Mouse (Mus musculus) lung, postnatal 0 days (tissue): ENCODE results near the gene Agmo. TPM values are rescaled to one million over a fixed set of nuclear protein-coding genes. Genes with fewer than 3 reads are reported as not detected.
A peak's percentile ranks its signal among the peaks of the same experiment; 100 is the strongest.

ENCODE experiments used
- ATAC-seq: fragments of 200-750 bp; cut with Nextera tagmentation; 2 replicates; pipeline ENCODE4 v1.8.0; 2017; ENCODE audit warnings: moderate library complexity
- DNase-seq: peaks from one replicate; pipeline ENCODE4 v3.0.0-alpha.2; 2016; ENCODE audit warnings: low spot score
- H3K27ac ChIP-seq: fragments of 300-500 bp; sonication (generic); 2 replicates; pipeline ENCODE4 v1.5.1; 2014; ENCODE audit warnings: antibody characterized with exemption, mild to moderate bottlenecking, low read length, mixed read lengths
- H3K27me3 ChIP-seq: fragments of 300-500 bp; sonication (generic); replicated peaks from 2 replicates; pipeline ENCODE4 v1.6.1; 2014; ENCODE audit warnings: low read length, mixed read lengths; ENCODE audit not compliant: insufficient read depth
- H3K36me3 ChIP-seq: fragments of 300-500 bp; sonication (generic); 2 replicates; pipeline ENCODE4 v1.6.1; 2014; ENCODE audit warnings: low read length, mixed read lengths; ENCODE audit not compliant: insufficient read depth
- H3K4me1 ChIP-seq: fragments of 300-500 bp; sonication (generic); 2 replicates; pipeline ENCODE4 v1.6.1; 2014; ENCODE audit warnings: antibody characterized with exemption, low read depth, low read length, mixed read lengths; ENCODE audit not compliant: insufficient read depth
- H3K4me2 ChIP-seq: fragments of 300-500 bp; sonication (generic); replicated peaks from 2 replicates; pipeline ENCODE4 v1.6.1; 2014; ENCODE audit warnings: low read depth, mild to moderate bottlenecking, low read length, moderate library complexity, mixed read lengths
- H3K4me3 ChIP-seq: fragments of 300-500 bp; sonication (generic); 2 replicates; pipeline ENCODE4 v1.5.1; 2014; ENCODE audit warnings: low read depth, low read length
- H3K9ac ChIP-seq: fragments of 300-500 bp; sonication (generic); replicated peaks from 2 replicates; pipeline ENCODE4 v1.6.1; 2014; ENCODE audit warnings: low read depth, mild to moderate bottlenecking
- H3K9me3 ChIP-seq: fragments of 300-500 bp; sonication (generic); 2 replicates; pipeline ENCODE4 v1.6.1; 2016; ENCODE audit warnings: low read length, mixed read lengths
- CTCF ChIP-seq: IDR thresholded peaks from 2 replicates; pipeline ENCODE4 v1.5.1; 2016; ENCODE audit warnings: antibody characterized with exemption, mild to moderate bottlenecking
- EP300 ChIP-seq: IDR thresholded peaks from 2 replicates; pipeline ENCODE4 v1.6.1; 2016; ENCODE audit warnings: antibody characterized with exemption, mild to moderate bottlenecking, control low read depth
- WGBS: fragments of 180-500 bp; shearing (Covaris S2); extraction: QIAGEN DNeasy Blood & Tissue Kit; methylation state at CpG from one replicate; pipeline ENCODE4 v1.1.7; 2014; 5-methylcytosine and 5-hydroxymethylcytosine counted together
- polyA plus RNA-seq: library from polyadenylated mRNA; unstranded; fragments of >200 nt; fragmentation: Nextera tagmentation; extraction: Ambion mirVana; gene quantifications from 2 replicates; pipeline ENCODE4 v1.2.1, GENCODE M21; 2015

The Agmo gene
- polyA plus RNA-seq, 1 experiment from 2014 or later, result 2.7 TPM

DNA sequence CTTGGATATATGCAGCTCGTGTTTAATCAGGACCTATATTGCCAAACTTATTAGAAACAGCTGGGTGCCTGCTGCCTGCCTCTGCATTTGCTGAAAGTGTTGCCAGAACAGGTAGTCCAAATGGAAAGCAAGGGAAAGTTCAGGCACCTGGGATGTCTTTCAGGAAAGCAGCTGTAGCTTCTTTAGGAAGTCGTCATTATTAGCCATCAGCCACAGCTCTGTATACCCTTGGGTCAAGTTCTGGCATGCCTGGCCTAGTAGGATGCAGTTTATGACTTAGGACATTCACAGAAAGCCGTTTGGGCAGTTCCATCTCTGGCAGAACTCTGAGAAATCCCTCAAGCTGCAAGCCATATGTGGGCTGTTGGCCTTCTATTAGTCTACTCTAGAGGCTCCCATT is 330.5 kb downstream of the Agmo start:
- Histone ChIP-seq H3K36me3 (no peaks in the 10 kb centered on the region), H3K9me3 (no peaks in the 10 kb centered on the region), H3K4me2 (no peak overlapping the region), H3K4me1 (no peaks in the 10 kb centered on the region), H3K27ac (no peak overlapping the region), H3K27me3 (no peaks in the 10 kb centered on the region), H3K9ac (no peak overlapping the region), H3K4me3 (no peak overlapping the region)
- WGBS, result 54% methylated on average over 3 of the region's 3 CpGs
- DNase-seq, result no peak
- ATAC-seq, result no peak
- TF ChIP-seq EP300 (no peak), CTCF (no peak)

GRCm38 (mm10) chr12:37582777-37583176 is 341.3 kb downstream of the Agmo start:
- Histone ChIP-seq H3K9me3 (no peaks in the 10 kb centered on the region), H3K4me3 (no peak overlapping the region), H3K27ac (no peak overlapping the region), H3K4me1 (no peaks in the 10 kb centered on the region), H3K4me2 (no peak overlapping the region), H3K9ac (no peak overlapping the region), H3K36me3 (no peaks in the 10 kb centered on the region), H3K27me3 (no peaks in the 10 kb centered on the region)
- DNase-seq (no peak), ATAC-seq (no peak)
- WGBS, result 71% methylated on average over 8 of the region's 8 CpGs
- no peak for TF ChIP-seq CTCF
- TF ChIP-seq EP300, result no peak

- ATAC-seq (no peak), DNase-seq (no peak)
- no peak overlapping the region for H3K4me3 ChIP-seq
Measured at GRCm38 (mm10) chr12:37592853-37593252, 351.4 kb downstream of the Agmo start.

GRCm38 (mm10) chr12:37612837-37613236 is 371.4 kb downstream of the Agmo start:
- no peaks in the 10 kb centered on the region for H3K27me3 ChIP-seq
- no peak overlapping the region for H3K9ac ChIP-seq
- H3K4me2 ChIP-seq, result no peak overlapping the region
- TF ChIP-seq CTCF, result no peak
- no peak for TF ChIP-seq EP300
- no peak overlapping the region for H3K4me3 ChIP-seq
- H3K36me3 ChIP-seq, result no peaks in the 10 kb centered on the region
- ATAC-seq (no peak), DNase-seq (no peak)
- no peak overlapping the region for H3K27ac ChIP-seq
- H3K4me1 ChIP-seq, result no peaks in the 10 kb centered on the region
- WGBS, result 89% methylated on average over 4 of the region's 4 CpGs
- no peaks in the 10 kb centered on the region for H3K9me3 ChIP-seq

More at GRCm38 (mm10) chr12:37592853-37593252, 351.4 kb downstream of the Agmo start:
- H3K4me1 ChIP-seq, result no peaks in the 10 kb centered on the region
- H3K9ac ChIP-seq, result no peak overlapping the region
- H3K27me3 ChIP-seq, result no peaks in the 10 kb centered on the region
- no peak overlapping the region for H3K27ac ChIP-seq
- no peak for TF ChIP-seq CTCF
- TF ChIP-seq EP300, result no peak
- no peaks in the 10 kb centered on the region for H3K9me3 ChIP-seq
- no peaks in the 10 kb centered on the region for H3K36me3 ChIP-seq
- no peak overlapping the region for H3K4me2 ChIP-seq
- WGBS, result 57% methylated on average over 3 of the region's 3 CpGs

GRCm38 (mm10) chr12:37614769-37615168 is 373.3 kb downstream of the Agmo start:
- no peak overlapping the region for H3K27ac ChIP-seq
- H3K27me3 ChIP-seq, result no peaks in the 10 kb centered on the region
- H3K9ac ChIP-seq, result no peak overlapping the region
- TF ChIP-seq CTCF (no peak), EP300 (no peak)
- no peaks in the 10 kb centered on the region for H3K4me1 ChIP-seq
- DNase-seq (peak; percentile 6), ATAC-seq (no peak)
- no peak overlapping the region for H3K4me2 ChIP-seq
- no peak overlapping the region for H3K4me3 ChIP-seq
- 86% methylated on average over 2 of the region's 2 CpGs for WGBS
- H3K36me3 ChIP-seq, result no peaks in the 10 kb centered on the region
- H3K9me3 ChIP-seq, result no peaks in the 10 kb centered on the region

DNA sequence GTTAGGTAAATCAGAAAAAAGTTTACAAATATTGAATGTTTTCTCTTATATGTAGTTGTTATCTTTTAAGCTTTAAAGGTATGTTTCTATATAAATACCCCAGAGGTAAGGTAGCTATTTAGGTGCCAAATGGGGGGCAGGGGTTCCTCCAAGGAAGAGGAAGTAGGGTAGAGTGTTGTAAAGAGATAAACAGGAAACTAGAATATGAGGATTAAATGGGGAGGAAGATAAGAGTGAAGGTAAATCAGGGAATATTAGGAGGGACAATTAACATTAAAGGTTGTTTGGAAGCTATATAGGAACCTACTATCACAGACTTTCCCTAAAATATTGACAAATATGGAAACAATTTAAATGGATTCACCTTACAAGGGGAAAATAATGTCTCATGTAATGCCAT is 382.6 kb downstream of the Agmo start:
- no peak overlapping the region for H3K4me2 ChIP-seq
- no peaks in the 10 kb centered on the region for H3K36me3 ChIP-seq
- H3K9ac ChIP-seq, result no peak overlapping the region
- no peaks in the 10 kb centered on the region for H3K4me1 ChIP-seq
- DNase-seq, result no peak
- no peaks in the 10 kb centered on the region for H3K27me3 ChIP-seq
- no peak overlapping the region for H3K27ac ChIP-seq
- TF ChIP-seq EP300 (no peak), CTCF (no peak)
- no peak for ATAC-seq
- no peaks in the 10 kb centered on the region for H3K9me3 ChIP-seq
- H3K4me3 ChIP-seq, result no peak overlapping the region

Other genes with a start within 250 kb of the Agmo start
- gene Meox2, start 133.1 kb upstream of the Agmo start, polyA plus RNA-seq, result 42.1 and 56.5 TPM in 2 replicates